Mouse (Mus musculus) C3H10T1/2 (cell line): ENCODE results near the gene Hspa12b. TPM values are rescaled to one million over a fixed set of nuclear protein-coding genes. Genes with fewer than 3 reads are reported as not detected.

Source experiments
- polyA plus RNA-seq, 2 experiments: library from polyadenylated mRNA; unstranded; fragments of >200 nt; fragmentation: generic; extraction: Trizol; gene quantifications; one replicate each; pipeline ENCODE4 v1.2.1; 2012; ENCODE audit warnings: missing spikeins in 2 of 2

The Hspa12b gene
- 1 to 10 TPM; 2.0 to 5.5 TPM for polyA plus RNA-seq

GRCm38 (mm10) chr2:131127161-131127730 lies at the start of gene Hspa12b:
TSS of gene Hspa12b (plus strand) at chr2:131127280.

GRCm38 (mm10) chr2:131086667-131087390 lies 40.3 kb upstream of the Hspa12b start, which contains the start of gene Siglec1:
TSS of gene Siglec1 (minus strand) at chr2:131086765.

GRCm38 (mm10) chr2:131132930-131133547 lies 6.0 kb downstream of the Hspa12b start, which contains the start of gene Gm11037:
TSS of gene Gm11037 (plus strand) at chr2:131133497.

GRCm38 (mm10) chr2:131159938-131160581 lies 33.0 kb downstream of the Hspa12b start, which contains the start of gene 1700037H04Rik:
TSS of gene 1700037H04Rik (minus strand) at chr2:131160081.

GRCm38 (mm10) chr2:131179990-131180587 lies 53.0 kb downstream of the Hspa12b start, which contains the start of gene Cenpb:
TSS of gene Cenpb (minus strand) at chr2:131180067.

GRCm38 (mm10) chr2:131186771-131187601 lies 59.9 kb downstream of the Hspa12b start, which contains the start of the genes Cdc25b and Spef1:
TSS of gene Cdc25b (plus strand) at chr2:131186949.
TSS of gene Spef1 (minus strand) at chr2:131187282.

Other genes starting within 250 kb of the Hspa12b start
- 1 to 10 TPM; 1.8 to 8.0 TPM for gene 4930402H24Rik, start 220.9 kb upstream of the Hspa12b start, polyA plus RNA-seq
- 1 to 10 TPM in 1 of 2 experiments, under 1 TPM in 1; 0.39 to 4.5 TPM for gene Atrn, start 220.8 kb upstream of the Hspa12b start, polyA plus RNA-seq
- gene Gfra4, start 84.2 kb upstream of the Hspa12b start, polyA plus RNA-seq, result under 1 TPM in 1 of 2 experiments, not detected in 1; 0.05 TPM
- under 1 TPM in 1 of 2 experiments, not detected in 1; 0.08 TPM for gene Adam33, start 63.5 kb upstream of the Hspa12b start, polyA plus RNA-seq
- gene Siglec1, start 40.5 kb upstream of the Hspa12b start, polyA plus RNA-seq, result under 1 TPM; 0.02 TPM
- gene Gm11037, start 6.2 kb downstream of the Hspa12b start, polyA plus RNA-seq, result not detected
- 100 to 1,000 TPM in 1 of 2 experiments, 10 to 100 TPM in 1; 81.6 to 171 TPM for gene 1700037H04Rik, start 32.8 kb downstream of the Hspa12b start, polyA plus RNA-seq
- 100 to 1,000 TPM; 119 to 157 TPM for gene Cenpb, start 52.8 kb downstream of the Hspa12b start, polyA plus RNA-seq
- gene Cdc25b, start 59.7 kb downstream of the Hspa12b start, polyA plus RNA-seq, result 10 to 100 TPM; 47.5 to 50.7 TPM
- 10 to 100 TPM in 1 of 2 experiments, 1 to 10 TPM in 1; 1.5 to 10.4 TPM for gene Spef1, start 60.0 kb downstream of the Hspa12b start, polyA plus RNA-seq
- gene Ap5s1, start 79.8 kb downstream of the Hspa12b start, polyA plus RNA-seq, result 10 to 100 TPM; 19.7 to 32.1 TPM
- 10 to 100 TPM in 1 of 2 experiments, 1 to 10 TPM in 1; 7.8 to 20.3 TPM for gene Mavs, start 106.8 kb downstream of the Hspa12b start, polyA plus RNA-seq
- gene Pank2, start 135.2 kb downstream of the Hspa12b start, polyA plus RNA-seq, result 10 to 100 TPM; 12.9 to 19.9 TPM
- gene Rnf24, start 225.6 kb downstream of the Hspa12b start, polyA plus RNA-seq, result 1 to 10 TPM in 1 of 2 experiments, under 1 TPM in 1; 0.74 to 8.6 TPM